Mouse (Mus musculus): ENCODE measurements around the gene Hbb-bt.

GRCm38 (mm10) chr7:103813766-103814165, at the start of gene Hbb-bt:
- TF ChIP-seq CTCF (IDR thresholded peaks at IDR 0.05; ENCODE audit: low read depth) (no peak), EP300 (optimal IDR thresholded peaks at IDR 0.05) (no peak)
